Mouse (Mus musculus): ENCODE measurements around the gene Cel. TPM values are rescaled to one million over a fixed set of nuclear protein-coding genes. Genes with fewer than 3 reads are reported as not detected.

Cel gene
- polyA plus RNA-seq, 1 experiment from 2014 or later: not detected

DNA sequence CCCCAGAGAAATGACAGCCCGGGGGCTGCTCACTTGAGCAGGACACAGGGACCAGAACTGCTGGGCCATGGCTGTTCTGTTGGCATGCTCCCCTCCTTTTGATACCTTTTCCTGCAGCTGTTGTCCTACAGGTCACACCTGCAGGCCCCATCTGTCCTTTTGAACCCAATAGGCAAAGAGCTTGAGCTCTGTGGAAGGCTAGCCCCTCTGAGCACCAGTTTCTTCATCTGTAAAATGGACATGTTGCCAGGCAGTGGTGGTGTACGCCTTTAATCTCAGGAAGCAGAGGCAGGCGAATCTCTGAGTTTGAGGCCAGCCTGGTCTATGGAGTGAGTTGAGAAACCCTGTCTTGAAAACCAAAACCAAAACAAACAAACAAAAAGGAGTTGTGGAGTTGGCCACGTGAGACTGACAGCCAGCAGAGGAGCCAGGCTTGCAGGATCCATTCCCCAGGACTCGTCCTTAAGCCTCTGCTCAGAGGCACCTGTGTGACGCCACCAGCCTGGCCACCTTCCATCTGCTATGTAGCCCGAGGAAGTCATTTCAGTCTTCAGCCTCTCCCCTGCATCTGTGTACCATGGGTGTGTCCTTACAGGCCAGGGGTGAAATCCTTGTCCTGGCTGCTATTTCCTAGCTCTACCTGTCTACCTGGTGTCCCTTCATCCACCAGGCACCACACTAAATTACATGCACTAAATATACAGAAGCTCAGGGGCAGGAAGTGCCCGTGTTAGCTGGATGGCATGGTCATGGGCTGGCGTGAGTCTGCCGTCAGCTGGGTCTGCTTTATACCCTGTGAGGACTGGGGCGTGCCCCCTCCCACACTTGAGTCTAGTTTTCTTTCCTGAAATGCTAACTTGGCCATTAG lies 26.2 kb downstream of the Cel start:
- no peak for ATAC-seq
- H3K4me2 ChIP-seq (replicated peaks; ENCODE audit: low read depth, low read length): no peak overlapping the region
- TF ChIP-seq EP300 (IDR thresholded peaks at IDR 0.05) (no peak), CTCF (IDR thresholded peaks at IDR 0.05) (no peak)
- H3K9me3 ChIP-seq (ENCODE audit: low read length): no peaks in the 10 kb centered on the region
- no peak overlapping the region for H3K27ac ChIP-seq (ENCODE audit: low read length)
- H3K4me3 ChIP-seq (ENCODE audit: low read depth, low read length): no peak overlapping the region
- no peak overlapping the region for H3K9ac ChIP-seq (replicated peaks; ENCODE audit: low read depth)
- 72% methylated on average over 11 of the region's 11 CpGs for WGBS
- no peak for DNase-seq (ENCODE audit: low spot score)
- no peaks in the 10 kb centered on the region for H3K27me3 ChIP-seq (replicated peaks; ENCODE audit: insufficient read depth, low read length)
- H3K4me1 ChIP-seq (ENCODE audit: insufficient read depth, low read depth, low read length): peaks cover 13% of the 10 kb centered on the region; the same call in 1 of the 2 replicates
- H3K36me3 ChIP-seq (ENCODE audit: insufficient read depth, low read length): no peaks in the 10 kb centered on the region

DNA sequence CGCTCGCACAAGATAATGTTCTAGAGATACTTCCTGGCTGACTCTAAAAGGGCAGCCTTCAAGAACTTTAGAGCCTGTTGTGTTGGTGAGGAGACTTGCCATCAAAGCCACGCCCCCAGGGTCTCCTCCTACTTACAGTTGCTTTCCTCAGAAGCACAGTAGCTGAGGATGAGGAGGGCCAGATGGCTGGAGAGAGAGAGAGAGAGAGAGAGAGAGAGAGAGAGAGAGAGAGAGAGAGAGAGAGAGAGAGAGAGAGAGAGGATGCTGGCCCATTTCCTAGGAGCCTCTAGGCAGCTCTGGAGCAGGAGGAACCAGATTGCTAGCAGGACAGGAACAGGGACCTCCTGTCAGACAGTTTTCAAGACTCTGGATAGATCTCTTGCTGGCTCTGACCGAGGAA lies 27.0 kb downstream of the Cel start:
- WGBS: 33% methylated on average over 4 of the region's 4 CpGs
- H3K36me3 ChIP-seq (ENCODE audit: insufficient read depth, low read length): no peaks in the 10 kb centered on the region
- H3K9ac ChIP-seq (replicated peaks; ENCODE audit: low read depth): no peak overlapping the region
- H3K27me3 ChIP-seq (replicated peaks; ENCODE audit: insufficient read depth, low read length): no peaks in the 10 kb centered on the region
- DNase-seq (ENCODE audit: low spot score) (peak; percentile 64), ATAC-seq (no peak)
- 0 out of 2 replicates have a peak overlapping the region, but pooled peaks have one; percentile 4 for H3K27ac ChIP-seq (ENCODE audit: low read length)
- no peak overlapping the region for H3K4me3 ChIP-seq (ENCODE audit: low read depth, low read length)
- TF ChIP-seq EP300 (IDR thresholded peaks at IDR 0.05) (no peak), CTCF (IDR thresholded peaks at IDR 0.05) (no peak)
- no peaks in the 10 kb centered on the region for H3K9me3 ChIP-seq (ENCODE audit: low read length)
- peaks cover 13% of the 10 kb centered on the region; the same call in 1 of the 2 replicates for H3K4me1 ChIP-seq (ENCODE audit: insufficient read depth, low read depth, low read length)
- H3K4me2 ChIP-seq (replicated peaks; ENCODE audit: low read depth, low read length): no peak overlapping the region

DNA sequence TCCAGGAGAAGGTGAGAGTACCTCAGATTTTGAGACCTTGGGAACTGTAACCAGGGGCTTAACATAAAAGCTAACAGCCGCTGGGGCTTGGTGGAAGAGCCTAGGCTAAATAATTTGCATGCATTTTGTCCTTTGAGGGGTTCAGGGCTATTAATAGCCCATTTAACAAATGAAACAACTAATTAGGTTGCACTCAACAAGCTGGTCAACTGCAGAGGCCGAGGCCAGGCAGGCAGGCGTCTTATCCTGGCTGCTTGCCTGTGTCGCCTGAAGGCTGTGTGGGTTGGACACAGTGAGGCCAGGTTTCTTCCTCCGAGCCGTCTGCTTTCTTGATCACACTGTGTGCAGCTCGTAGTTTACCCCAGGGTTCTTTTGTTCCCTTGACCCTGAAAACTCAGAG lies 27.6 kb downstream of the Cel start:
- ATAC-seq (no peak), DNase-seq (ENCODE audit: low spot score) (no peak)
- Histone ChIP-seq H3K4me2 (replicated peaks; ENCODE audit: low read depth, low read length) (peak overlapping the region; percentile 80), H3K27ac (ENCODE audit: low read length) (0 out of 2 replicates have a peak overlapping the region, but pooled peaks have one; percentile 4), H3K36me3 (ENCODE audit: insufficient read depth, low read length) (no peaks in the 10 kb centered on the region), H3K9ac (replicated peaks; ENCODE audit: low read depth) (no peak overlapping the region), H3K27me3 (replicated peaks; ENCODE audit: insufficient read depth, low read length) (no peaks in the 10 kb centered on the region), H3K4me1 (ENCODE audit: insufficient read depth, low read depth, low read length) (peaks cover 13% of the 10 kb centered on the region; the same call in 1 of the 2 replicates), H3K9me3 (ENCODE audit: low read length) (no peaks in the 10 kb centered on the region), H3K4me3 (ENCODE audit: low read depth, low read length) (no peak overlapping the region)
- WGBS: 32% methylated on average over 7 of the region's 7 CpGs
- TF ChIP-seq CTCF (IDR thresholded peaks at IDR 0.05) (no peak), EP300 (IDR thresholded peaks at IDR 0.05) (no peak)

DNA sequence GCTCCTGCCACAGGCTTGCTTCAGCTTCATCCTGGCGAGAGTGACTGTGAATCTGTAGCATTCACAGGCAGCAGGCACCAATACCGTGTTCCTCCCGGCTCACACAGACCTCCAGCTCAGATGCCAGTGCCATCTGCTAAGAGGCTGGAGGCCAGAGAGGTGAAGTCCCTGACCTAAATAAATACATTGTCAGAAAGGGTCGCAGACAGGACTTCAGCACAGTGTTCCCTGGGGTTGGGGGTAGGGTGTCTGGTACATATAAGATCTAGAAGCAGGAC lies 28.0 kb downstream of the Cel start:
- Histone ChIP-seq H3K9ac (replicated peaks; ENCODE audit: low read depth) (no peak overlapping the region), H3K27ac (ENCODE audit: low read length) (0 out of 2 replicates have a peak overlapping the region, but pooled peaks have one; percentile 4), H3K4me1 (ENCODE audit: insufficient read depth, low read depth, low read length) (peaks cover 13% of the 10 kb centered on the region; the same call in 1 of the 2 replicates), H3K9me3 (ENCODE audit: low read length) (no peaks in the 10 kb centered on the region), H3K4me3 (ENCODE audit: low read depth, low read length) (no peak overlapping the region), H3K4me2 (replicated peaks; ENCODE audit: low read depth, low read length) (peak overlapping the region; percentile 80), H3K27me3 (replicated peaks; ENCODE audit: insufficient read depth, low read length) (no peaks in the 10 kb centered on the region), H3K36me3 (ENCODE audit: insufficient read depth, low read length) (no peaks in the 10 kb centered on the region)
- no peak for ATAC-seq
- 49% methylated on average over 4 of the region's 4 CpGs for WGBS
- TF ChIP-seq CTCF (IDR thresholded peaks at IDR 0.05): no peak
- no peak for DNase-seq (ENCODE audit: low spot score)

DNA sequence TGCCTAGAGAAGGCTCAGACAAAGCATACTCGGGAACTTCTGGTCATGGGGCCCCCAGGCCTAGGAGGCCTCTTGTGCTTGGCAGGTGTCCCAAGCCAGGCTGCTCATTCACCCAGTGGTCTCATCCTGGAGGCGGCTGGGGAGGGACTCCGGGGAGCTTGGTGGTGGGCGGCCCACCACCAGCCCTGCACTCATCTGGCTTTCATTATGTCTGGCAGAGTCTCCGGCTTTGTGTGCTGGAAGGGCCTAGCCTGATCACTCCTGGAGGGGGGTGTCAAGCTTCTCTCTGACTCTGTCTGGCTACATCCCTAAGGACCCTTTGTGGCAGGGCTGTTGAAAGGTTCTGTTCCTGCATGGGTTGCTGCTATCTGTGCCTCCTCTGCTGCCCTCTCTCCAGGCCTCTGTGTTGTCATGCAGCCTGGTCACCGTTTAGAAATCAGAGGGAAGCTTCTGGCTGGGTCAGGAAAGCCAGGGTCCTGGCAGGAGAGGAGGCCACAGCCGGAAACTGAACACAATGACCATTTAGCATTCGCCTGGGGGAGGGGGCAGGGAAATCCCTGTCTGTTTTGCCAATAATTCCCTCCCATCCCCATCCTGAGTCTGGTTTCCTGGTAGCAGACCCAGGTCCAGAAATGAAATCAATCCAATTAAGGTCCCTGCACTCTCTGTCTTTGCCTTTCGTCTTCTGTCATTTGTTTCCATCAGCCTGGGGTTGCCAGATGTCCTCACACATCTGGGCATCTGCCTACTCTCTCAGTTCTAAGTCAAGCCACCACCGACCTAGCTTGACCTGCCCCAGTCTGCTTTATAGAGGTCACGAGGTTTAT lies 28.6 kb downstream of the Cel start:
- ATAC-seq: peak; percentile 6; the same call in 1 of the 2 replicates
- Histone ChIP-seq H3K36me3 (ENCODE audit: insufficient read depth, low read length) (no peaks in the 10 kb centered on the region), H3K9ac (replicated peaks; ENCODE audit: low read depth) (no peak overlapping the region), H3K4me2 (replicated peaks; ENCODE audit: low read depth, low read length) (peak overlapping the region; percentile 80), H3K4me3 (ENCODE audit: low read depth, low read length) (peak overlapping the region; percentile 47; the same call in 1 of the 2 replicates), H3K27ac (ENCODE audit: low read length) (peak overlapping the region; percentile 69), H3K27me3 (replicated peaks; ENCODE audit: insufficient read depth, low read length) (no peaks in the 10 kb centered on the region), H3K9me3 (ENCODE audit: low read length) (no peaks in the 10 kb centered on the region), H3K4me1 (ENCODE audit: insufficient read depth, low read depth, low read length) (peaks cover 13% of the 10 kb centered on the region; the same call in 1 of the 2 replicates)
- 37% methylated on average over 11 of the region's 11 CpGs for WGBS
- TF ChIP-seq CTCF (IDR thresholded peaks at IDR 0.05) (no peak), EP300 (IDR thresholded peaks at IDR 0.05) (no peak)
- DNase-seq (ENCODE audit: low spot score): peak; percentile 63

DNA sequence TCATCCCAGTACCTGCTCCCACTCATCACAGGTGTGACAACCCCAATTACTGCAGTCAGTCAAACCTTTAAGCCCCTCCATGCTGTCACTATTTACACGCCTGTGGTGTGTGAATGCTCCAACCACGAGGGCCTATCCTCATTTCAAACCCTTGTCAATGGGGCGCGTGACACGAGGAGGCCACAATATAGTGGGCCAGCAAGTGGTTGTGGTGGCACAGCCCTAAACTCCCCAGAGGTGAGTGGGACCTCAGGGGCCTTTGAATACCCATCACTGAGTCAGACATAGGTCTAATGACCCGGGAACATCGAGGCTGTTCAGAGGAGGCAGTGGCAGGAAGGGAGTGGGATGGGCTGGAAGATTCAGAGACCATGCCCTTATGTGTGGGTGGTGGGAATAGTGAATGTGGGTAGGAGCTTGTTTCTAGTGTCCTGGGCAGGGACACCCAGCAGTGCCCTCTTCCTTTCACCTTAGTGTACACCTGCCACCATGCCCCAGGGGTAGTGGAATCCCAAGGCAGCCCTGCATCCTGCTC lies 29.2 kb downstream of the Cel start:
- ATAC-seq (no peak), DNase-seq (ENCODE audit: low spot score) (no peak)
- Histone ChIP-seq H3K36me3 (ENCODE audit: insufficient read depth, low read length) (no peaks in the 10 kb centered on the region), H3K9ac (replicated peaks; ENCODE audit: low read depth) (peak overlapping the region; percentile 51), H3K4me2 (replicated peaks; ENCODE audit: low read depth, low read length) (peak overlapping the region; percentile 80), H3K9me3 (ENCODE audit: low read length) (no peaks in the 10 kb centered on the region), H3K27me3 (replicated peaks; ENCODE audit: insufficient read depth, low read length) (no peaks in the 10 kb centered on the region), H3K27ac (ENCODE audit: low read length) (peak overlapping the region; percentile 69), H3K4me3 (ENCODE audit: low read depth, low read length) (peak overlapping the region; percentile 47), H3K4me1 (ENCODE audit: insufficient read depth, low read depth, low read length) (peaks cover 6% of the 10 kb centered on the region; the same call in 1 of the 2 replicates)
- no peak for TF ChIP-seq CTCF (IDR thresholded peaks at IDR 0.05)
- no peak for TF ChIP-seq EP300 (IDR thresholded peaks at IDR 0.05)
- WGBS: 54% methylated on average over 7 of the region's 7 CpGs
